9 mouse cellular contexts compared by ENCODE assay signal in genomic region chr14:55900414-55900755, GRCm38 (mm10). TPM values are rescaled to one million over a fixed set of nuclear protein-coding genes. Genes with fewer than 3 reads are reported as not detected.
DNase-seq lines count a peak whose midpoint lies in the region; ATAC-seq and TF ChIP-seq lines count a peak whose summit lies in the region.
"Had no signal": no experiment of that assay in that cellular context is flagged by ENCODE, and none has a peak within 500 bp of the region (broad histone marks: within the 10 kb centered on the region; RNA-seq: fewer than 3 reads in every experiment).

No protein-coding gene starts in this region.

- peak overlapping the region; percentile 60 for H3K4me3 ChIP-seq in heart, embryonic 13.5 days
- peak overlapping the region; percentile 52 for H3K4me3 ChIP-seq in forebrain, postnatal 0 days (ENCODE audit: low read depth, low read length)

- H3K27ac ChIP-seq in heart, embryonic 13.5 days (replicated peaks) = peak overlapping the region; percentile 83
- H3K27ac ChIP-seq in forebrain, postnatal 0 days (ENCODE audit: low read depth, low read length) = peak overlapping the region; percentile 76

- H3K4me1 ChIP-seq in heart, embryonic 13.5 days = peaks cover 19% of the 10 kb centered on the region
- H3K4me1 ChIP-seq in forebrain, postnatal 0 days (ENCODE audit: insufficient read depth) = 0 out of 2 replicates have a peak, but pooled peaks cover 6% of the 10 kb centered on the region

- TF ChIP-seq CTCF in Patski (IDR thresholded peaks at IDR 0.05) = no peak
- 0 out of 2 replicates have a peak, but pooled peaks have one; percentile 6 for TF ChIP-seq CTCF in forebrain, postnatal 0 days (IDR thresholded peaks at IDR 0.05; ENCODE audit: low read depth)

- ATAC-seq in heart, embryonic 13.5 days (ENCODE audit: extremely low read depth, insufficient number of reproducible peaks, low FRiP score, low TSS enrichment) = no peak
- peak; percentile 13 for ATAC-seq in Patski
- peak; percentile 54 for ATAC-seq in forebrain, postnatal 0 days
- ATAC-seq in megakaryocyte progenitor cell, adult 5-6 weeks (replicated peaks; ENCODE audit: poor library complexity) = peak; percentile 9; the same call in 1 of the 2 replicates
- ATAC-seq in CD4-positive, CD25-positive, alpha-beta regulatory T cell, adult 4 months = no peak

- intact Hi-C loops in left cerebral cortex, postnatal 36 days (cut with DNase I) = no loop called here

- H3K36me3 ChIP-seq in heart, embryonic 13.5 days = peaks cover 31% of the 10 kb centered on the region
- peaks cover 28% of the 10 kb centered on the region for H3K36me3 ChIP-seq in forebrain, postnatal 0 days (ENCODE audit: insufficient read depth)

- POLR2A ChIA-PET in Patski (lab: Charles Lee) = interaction anchor here (1.3 kb wide), 1 partner anchor 11 kb away, joined by 4 read pairs; no protein-coding TSS in a partner anchor

- WGBS in heart, embryonic 13.5 days = 9% methylated on average over 12 of the region's 12 CpGs
- WGBS in forebrain, postnatal 0 days = 6% methylated on average over 12 of the region's 12 CpGs

- no peak for DNase-seq in heart, adult 9 months (ENCODE audit: low spot score in 2 of 2)
- DNase-seq in Patski (ENCODE audit: low read depth, low spot score) = no peak
- no peak for DNase-seq in forebrain, postnatal 0 days
- DNase-seq in cerebellum, postnatal 36 days = no peak
- DNase-seq in left cerebral cortex, postnatal 36 days (ENCODE audit: low spot score in 2 of 2) = no peak

- no peaks in the 10 kb centered on the region for H3K27me3 ChIP-seq in heart, embryonic 13.5 days (replicated peaks)
- H3K27me3 ChIP-seq in Patski = no peaks in the 10 kb centered on the region
- no peaks in the 10 kb centered on the region for H3K27me3 ChIP-seq in forebrain, postnatal 0 days (ENCODE audit: insufficient read depth, low read length)

- peak overlapping the region; percentile 89 for H3K4me2 ChIP-seq in heart, embryonic 13.5 days
- H3K4me2 ChIP-seq in forebrain, postnatal 0 days (ENCODE audit: low read depth) = peak overlapping the region; percentile 95

- in situ Hi-C loops in Patski (cut with MboI; ENCODE audit: low pct_unique_long_range_greater_than_20kb) = no loop called here

- H3K9me3 ChIP-seq in heart, embryonic 13.5 days = no peaks in the 10 kb centered on the region
- no peaks in the 10 kb centered on the region for H3K9me3 ChIP-seq in forebrain, postnatal 0 days (ENCODE audit: low read length)

- CTCF ChIA-PET in Patski (lab: Charles Lee) = no interaction called here

- H3K9ac ChIP-seq in heart, embryonic 13.5 days = peak overlapping the region; percentile 87
- peak overlapping the region; percentile 85 for H3K9ac ChIP-seq in forebrain, postnatal 0 days

RNA-seq across cellular contexts. Expression of gene Sdr39u1, which starts 0.3 kb away (rescaled TPM):
- polyA plus RNA-seq in heart, embryonic 13.5 days (2015; fragmentation: Nextera tagmentation; extraction: Ambion mirVana) = 48.2 and 51.6 TPM in 2 replicates
- polyA plus RNA-seq in Patski (2021) = 42.4 TPM
- 96.2 and 103 TPM in 2 replicates for total RNA-seq in forebrain, postnatal 0 days (2014; rRNA removed)
- polyA plus RNA-seq in forebrain, postnatal 0 days (2015; fragmentation: Nextera tagmentation; extraction: Ambion mirVana) = 131 and 132 TPM in 2 replicates
- total RNA-seq in megakaryocyte progenitor cell, adult 5-6 weeks (2015) = 11.7 and 18.2 TPM in 2 replicates
- total RNA-seq in megakaryocyte progenitor cell, adult 5-6 weeks (2017) = 4.2 and 6.9 TPM in 2 replicates
- total RNA-seq in left cerebral cortex, postnatal 36 days (2021) = 100 to 1,000 TPM in 1 of 2 experiments, 10 to 100 TPM in 1; 89.7 to 104 TPM
- polyA plus RNA-seq in CD4-positive, CD25-positive, alpha-beta regulatory T cell, adult 4 months (2017; shearing (Covaris generic)) = 100 to 1,000 TPM in 1 of 2 experiments, 10 to 100 TPM in 1; 88.4 to 115 TPM

RNA-seq across cellular contexts. Expression of gene Khnyn, which starts 15.6 kb away (rescaled TPM):
- 9.5 and 9.8 TPM in 2 replicates for polyA plus RNA-seq in heart, embryonic 13.5 days (2015; fragmentation: Nextera tagmentation; extraction: Ambion mirVana)
- 16.2 TPM for polyA plus RNA-seq in Patski (2021)
- 13.6 and 20.0 TPM in 2 replicates for total RNA-seq in forebrain, postnatal 0 days (2014; rRNA removed)
- polyA plus RNA-seq in forebrain, postnatal 0 days (2015; fragmentation: Nextera tagmentation; extraction: Ambion mirVana) = 3.2 and 5.3 TPM in 2 replicates
- total RNA-seq in megakaryocyte progenitor cell, adult 5-6 weeks (2015) = 4.6 and 6.1 TPM in 2 replicates
- total RNA-seq in megakaryocyte progenitor cell, adult 5-6 weeks (2017) = 14.3 and 15.3 TPM in 2 replicates
- 10 to 100 TPM; 11.4 to 12.7 TPM for total RNA-seq in left cerebral cortex, postnatal 36 days (2021)
- polyA plus RNA-seq in CD4-positive, CD25-positive, alpha-beta regulatory T cell, adult 4 months (2017; shearing (Covaris generic)) = 10 to 100 TPM; 13.4 to 13.9 TPM

RNA-seq across cellular contexts. Expression of gene Cbln3, which starts 16.2 kb away (rescaled TPM):
- polyA plus RNA-seq in heart, embryonic 13.5 days (2015; fragmentation: Nextera tagmentation; extraction: Ambion mirVana) = 0.27 and 0.31 TPM in 2 replicates
- 0.12 TPM for polyA plus RNA-seq in Patski (2021)
- 0.29 and 0.46 TPM in 2 replicates for total RNA-seq in forebrain, postnatal 0 days (2014; rRNA removed)
- 0.24 and 0.33 TPM in 2 replicates for polyA plus RNA-seq in forebrain, postnatal 0 days (2015; fragmentation: Nextera tagmentation; extraction: Ambion mirVana)
- 0.17 TPM in 1 of 2 replicates, not detected in the other for total RNA-seq in megakaryocyte progenitor cell, adult 5-6 weeks (2015)
- total RNA-seq in megakaryocyte progenitor cell, adult 5-6 weeks (2017) = 0.07 TPM in 1 of 2 replicates, not detected in the other
- under 1 TPM; 0.29 to 0.49 TPM for total RNA-seq in left cerebral cortex, postnatal 36 days (2021)
- polyA plus RNA-seq in CD4-positive, CD25-positive, alpha-beta regulatory T cell, adult 4 months (2017; shearing (Covaris generic)) = not detected
- total RNA-seq: MEL had no signal

RNA-seq across cellular contexts. Expression of gene Cma1, which starts 44.1 kb away (rescaled TPM):
- polyA plus RNA-seq in heart, embryonic 13.5 days (2015; fragmentation: Nextera tagmentation; extraction: Ambion mirVana) = 0.78 and 0.86 TPM in 2 replicates
- not detected for polyA plus RNA-seq in Patski (2021)
- 0.76 and 2.6 TPM in 2 replicates for total RNA-seq in forebrain, postnatal 0 days (2014; rRNA removed)
- 3.7 and 4.4 TPM in 2 replicates for polyA plus RNA-seq in forebrain, postnatal 0 days (2015; fragmentation: Nextera tagmentation; extraction: Ambion mirVana)
- not detected in 2 replicates for total RNA-seq in megakaryocyte progenitor cell, adult 5-6 weeks (2015)
- total RNA-seq in megakaryocyte progenitor cell, adult 5-6 weeks (2017) = not detected in 2 replicates
- not detected for total RNA-seq in left cerebral cortex, postnatal 36 days (2021)
- not detected for polyA plus RNA-seq in CD4-positive, CD25-positive, alpha-beta regulatory T cell, adult 4 months (2017; shearing (Covaris generic))

RNA-seq across cellular contexts. Expression of gene Nynrin, which starts 46.6 kb away (rescaled TPM):
- 16.5 and 18.2 TPM in 2 replicates for polyA plus RNA-seq in heart, embryonic 13.5 days (2015; fragmentation: Nextera tagmentation; extraction: Ambion mirVana)
- polyA plus RNA-seq in Patski (2021) = not detected
- 24.2 and 28.5 TPM in 2 replicates for total RNA-seq in forebrain, postnatal 0 days (2014; rRNA removed)
- polyA plus RNA-seq in forebrain, postnatal 0 days (2015; fragmentation: Nextera tagmentation; extraction: Ambion mirVana) = 4.4 and 5.5 TPM in 2 replicates
- total RNA-seq in megakaryocyte progenitor cell, adult 5-6 weeks (2015) = 2.8 and 3.9 TPM in 2 replicates
- total RNA-seq in megakaryocyte progenitor cell, adult 5-6 weeks (2017) = 1.9 and 2.7 TPM in 2 replicates
- total RNA-seq in left cerebral cortex, postnatal 36 days (2021) = 1 to 10 TPM; 7.9 to 9.5 TPM
- polyA plus RNA-seq in CD4-positive, CD25-positive, alpha-beta regulatory T cell, adult 4 months (2017; shearing (Covaris generic)) = under 1 TPM; 0.04 to 0.11 TPM
- total RNA-seq: MEL had no signal

Comparison
In these comparisons a context has a peak if more than half of its experiments do, and no peak if none do; other contexts are left out.
1. ATAC-seq: peak in Patski (single experiment), forebrain, postnatal 0 days (single experiment) and megakaryocyte progenitor cell, adult 5-6 weeks (single experiment); none in heart, embryonic 13.5 days (single experiment) and CD4-positive, CD25-positive, alpha-beta regulatory T cell, adult 4 months (single experiment).